Mouse (Mus musculus) testis, adult 2 months (tissue): ENCODE data around the gene Wbp11. TPM values are rescaled to one million over a fixed set of nuclear protein-coding genes. Genes with fewer than 3 reads are reported as not detected.

Experiments
- H3K27ac ChIP-seq: fragments of 200-500 bp; 2 replicates; pipeline ENCODE4 v1.5.1; 2012; ENCODE audit warnings: low read depth, low read length; ENCODE audit not compliant: control insufficient read depth, insufficient read depth
- H3K27me3 ChIP-seq: fragments of 200-500 bp; 2 replicates; pipeline ENCODE4 v1.6.1; 2012; ENCODE audit warnings: mild to moderate bottlenecking, low read length, moderate library complexity; ENCODE audit not compliant: control insufficient read depth, insufficient read depth
- H3K36me3 ChIP-seq: fragments of 200-500 bp; 2 replicates; pipeline ENCODE4 v1.6.1; 2012; ENCODE audit warnings: mild to moderate bottlenecking, low read length; ENCODE audit not compliant: control insufficient read depth, insufficient read depth
- H3K4me1 ChIP-seq: fragments of 200-500 bp; 2 replicates; pipeline ENCODE4 v1.6.1; 2012; ENCODE audit warnings: low read length; ENCODE audit not compliant: control insufficient read depth, insufficient read depth
- H3K4me3 ChIP-seq: fragments of 200-500 bp; 2 replicates; pipeline ENCODE4 v1.5.1; 2012; ENCODE audit warnings: low read depth, mild to moderate bottlenecking, low read length, moderate library complexity, mixed read lengths; ENCODE audit not compliant: control insufficient read depth
- CTCF ChIP-seq: fragments of 200-500 bp; IDR thresholded peaks from 2 replicates; pipeline ENCODE4 v1.5.1; 2012; ENCODE audit warnings: low read depth, mild to moderate bottlenecking, inconsistent platforms, low read length, moderate library complexity; ENCODE audit not compliant: control insufficient read depth, insufficient read depth, insufficient replicate concordance
- POLR2A ChIP-seq: fragments of 200-500 bp; IDR thresholded peaks from 2 replicates; pipeline ENCODE4 v1.6.1; 2012; ENCODE audit warnings: low read depth, mild to moderate bottlenecking, inconsistent platforms, low read length, moderate library complexity; ENCODE audit not compliant: control insufficient read depth
- polyA plus RNA-seq: library from polyadenylated mRNA; depleted of rRNA; stranded (reverse); fragments of >200 nt; gene quantifications from 2 replicates; pipeline ENCODE4 v1.2.3, GENCODE M21; 2012; rRNA removed

Gene Wbp11
- polyA plus RNA-seq, result 236 and 252 TPM in 2 replicates

- TF ChIP-seq CTCF (no peak), POLR2A (peak; percentile 92)
- H3K27ac ChIP-seq, result peak within 1 kb of the TSS; percentile 99
- no peaks in the 10 kb centered on the region for H3K27me3 ChIP-seq
- peak within 1 kb of the TSS; percentile 98 for H3K4me3 ChIP-seq
- H3K36me3 ChIP-seq, result peaks cover 5% of the 10 kb centered on the region
- H3K4me1 ChIP-seq, result no peaks in the 10 kb centered on the region
These were observed at the start of gene Wbp11 for GRCm38 (mm10) chr6:136827881-136828561. Gene Wbp11, minus strand, starts transcription at chr6:136828233.

- peak; percentile 45; the same call in 1 of the 2 replicates for TF ChIP-seq POLR2A
- no peak for TF ChIP-seq CTCF
- no peaks in the 10 kb centered on the region for H3K36me3 ChIP-seq
- 0 out of 2 replicates have a peak within 1 kb of the TSS, but pooled peaks have one; percentile 25 for H3K27ac ChIP-seq
- no peaks in the 10 kb centered on the region for H3K27me3 ChIP-seq
- no peaks in the 10 kb centered on the region for H3K4me1 ChIP-seq
- H3K4me3 ChIP-seq, result peak within 1 kb of the TSS; percentile 48
These were observed 47.6 kb upstream of the Wbp11 start, which contains the start of gene Mgp for GRCm38 (mm10) chr6:136875670-136876069. Gene Mgp, minus strand, starts transcription at chr6:136875823.

GRCm38 (mm10) chr6:136874599-136874998 lies 46.6 kb upstream of the Wbp11 start:
- H3K36me3 ChIP-seq, result no peaks in the 10 kb centered on the region
- no peaks in the 10 kb centered on the region for H3K27me3 ChIP-seq
- H3K27ac ChIP-seq, result no peak overlapping the region
- TF ChIP-seq POLR2A (no peak), CTCF (no peak)
- no peak overlapping the region for H3K4me3 ChIP-seq
- H3K4me1 ChIP-seq, result no peaks in the 10 kb centered on the region

GRCm38 (mm10) chr6:136868921-136869320 lies 40.9 kb upstream of the Wbp11 start:
- TF ChIP-seq POLR2A (no peak), CTCF (no peak)
- H3K27ac ChIP-seq, result no peak overlapping the region
- H3K4me3 ChIP-seq, result no peak overlapping the region
- H3K4me1 ChIP-seq, result no peaks in the 10 kb centered on the region
- H3K27me3 ChIP-seq, result no peaks in the 10 kb centered on the region
- H3K36me3 ChIP-seq, result no peaks in the 10 kb centered on the region

GRCm38 (mm10) chr6:136866150-136866549 lies 38.1 kb upstream of the Wbp11 start:
- H3K27me3 ChIP-seq, result no peaks in the 10 kb centered on the region
- H3K4me1 ChIP-seq, result no peaks in the 10 kb centered on the region
- no peak overlapping the region for H3K4me3 ChIP-seq
- no peak for TF ChIP-seq CTCF
- no peak for TF ChIP-seq POLR2A
- H3K36me3 ChIP-seq, result no peaks in the 10 kb centered on the region
- H3K27ac ChIP-seq, result no peak overlapping the region

- H3K27ac ChIP-seq, result no peak overlapping the region
- TF ChIP-seq POLR2A (no peak), CTCF (no peak)
- H3K4me1 ChIP-seq, result no peaks in the 10 kb centered on the region
- no peaks in the 10 kb centered on the region for H3K27me3 ChIP-seq
- no peaks in the 10 kb centered on the region for H3K36me3 ChIP-seq
- H3K4me3 ChIP-seq, result no peak overlapping the region
These were observed 37.3 kb upstream of the Wbp11 start for GRCm38 (mm10) chr6:136865360-136865759.

- no peak overlapping the region for H3K27ac ChIP-seq
- no peak overlapping the region for H3K4me3 ChIP-seq
- no peaks in the 10 kb centered on the region for H3K27me3 ChIP-seq
- H3K4me1 ChIP-seq, result no peaks in the 10 kb centered on the region; the same call in 1 of the 2 replicates
- H3K36me3 ChIP-seq, result no peaks in the 10 kb centered on the region
- TF ChIP-seq POLR2A, result no peak
These were observed 33.0 kb upstream of the Wbp11 start for GRCm38 (mm10) chr6:136861020-136861419.
